Mouse (Mus musculus) heart, adult 2 months (tissue): Measurements from ENCODE around the gene Fam174b.

Experiments
- CTCF ChIP-seq: fragments of 200-600 bp; IDR thresholded peaks from 2 replicates; pipeline ENCODE4 v1.8.1; 2022; ENCODE audit warnings: antibody characterized with exemption, mild to moderate bottlenecking, moderate library complexity
- POLR2A ChIP-seq: fragments of 200-500 bp; IDR thresholded peaks from 2 replicates; pipeline ENCODE4 v1.6.1; 2011; ENCODE audit warnings: mild to moderate bottlenecking, low read depth, low read length, control low read depth; ENCODE audit not compliant: insufficient read depth

DNA sequence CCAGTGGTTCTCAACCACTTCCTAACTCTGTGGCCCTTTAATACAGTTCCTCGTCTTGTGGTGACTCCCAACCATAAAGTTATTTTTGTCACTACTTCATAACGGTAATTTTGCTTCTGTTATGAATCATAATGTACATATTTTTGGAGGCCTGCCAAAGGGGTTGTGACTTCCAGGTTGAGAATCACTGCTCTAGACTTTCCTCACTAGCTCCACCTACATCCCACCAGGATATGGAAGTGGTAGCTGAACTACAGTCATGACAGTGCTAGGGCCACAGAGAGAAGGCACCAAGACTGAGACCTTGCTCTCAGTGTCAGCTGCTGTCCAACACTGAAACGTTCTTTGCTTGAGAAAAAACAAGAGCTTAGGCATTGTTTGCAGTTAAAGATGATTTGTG is 43.0 kb upstream of the Fam174b start:
- TF ChIP-seq CTCF (no peak), POLR2A (no peak)
